Mouse (Mus musculus): ENCODE measurements at regions not wholly inside any gene's neighbourhood (a gene's known extent, or its start where the extent isn't known, plus 50 kb on each side); places are given as distances from the start of the nearest gene placed in this dataset.
"Not testable (repeated sequence)": the region's sequence is repeated elsewhere in the genome, so short reads cannot be mapped to it uniquely, and the experiment has no call there.

DNA sequence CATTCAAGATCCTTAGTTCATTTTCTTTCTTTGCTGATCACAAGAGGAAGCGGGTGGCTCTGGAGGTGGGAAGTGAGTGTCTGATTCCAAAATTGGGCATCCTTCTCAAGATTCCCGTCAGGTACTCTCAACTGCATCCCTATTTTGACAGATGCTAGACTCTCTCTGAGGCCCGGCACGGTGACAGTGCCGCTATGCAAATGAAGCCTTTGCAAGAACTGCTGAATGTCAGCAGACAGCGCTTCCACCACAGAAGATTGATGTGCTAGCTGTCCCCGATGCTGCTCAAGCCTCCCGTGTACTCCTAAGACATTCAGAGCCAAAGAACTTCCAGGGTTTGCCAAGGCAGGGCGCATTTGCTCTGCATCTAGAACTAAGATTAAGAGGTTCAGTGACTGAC lies 50.9 kb upstream of the Cpne4 start:
- no peak for DNase-seq

DNA sequence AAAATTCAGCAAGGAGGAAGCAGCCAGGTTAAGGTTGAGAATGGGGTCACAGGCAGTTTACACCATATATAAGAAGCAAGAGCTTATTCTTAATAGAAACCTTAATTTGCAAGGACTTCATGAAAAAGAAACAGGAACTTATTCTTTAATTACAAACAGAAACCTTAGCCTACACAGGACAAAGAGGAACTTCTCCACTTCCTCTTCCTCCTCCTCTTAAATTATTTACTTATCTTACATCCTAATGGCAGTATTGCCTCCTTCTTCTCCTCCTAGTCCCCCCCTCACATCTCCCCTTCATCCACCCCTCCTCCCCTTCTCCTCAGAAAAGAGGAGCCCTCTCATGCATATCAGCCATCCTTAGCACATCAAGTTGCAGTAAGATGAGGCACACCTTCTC lies 56.4 kb upstream of the Cpne4 start:
- DNase-seq, result no peak

DNA sequence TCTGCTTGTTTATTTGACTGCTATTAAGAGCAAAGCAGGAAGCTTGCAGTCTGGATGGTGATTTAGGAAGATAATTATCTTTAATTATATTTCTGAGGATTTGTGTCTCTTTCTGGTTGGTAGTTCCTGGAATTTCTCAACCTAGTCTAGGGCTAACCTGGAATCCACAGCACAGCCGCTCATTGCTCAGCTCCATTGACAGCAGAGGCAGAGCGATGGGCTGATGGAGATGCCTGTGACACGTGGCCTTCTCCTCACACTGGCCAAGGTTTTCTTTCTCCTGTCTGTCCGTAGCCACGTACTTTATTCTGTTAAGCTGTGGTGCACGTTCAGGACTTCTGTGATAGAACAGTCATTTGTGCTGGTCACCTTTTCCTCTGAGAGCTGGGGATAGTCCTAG lies 57.7 kb upstream of the Cpne4 start:
- DNase-seq, result no peak

DNA sequence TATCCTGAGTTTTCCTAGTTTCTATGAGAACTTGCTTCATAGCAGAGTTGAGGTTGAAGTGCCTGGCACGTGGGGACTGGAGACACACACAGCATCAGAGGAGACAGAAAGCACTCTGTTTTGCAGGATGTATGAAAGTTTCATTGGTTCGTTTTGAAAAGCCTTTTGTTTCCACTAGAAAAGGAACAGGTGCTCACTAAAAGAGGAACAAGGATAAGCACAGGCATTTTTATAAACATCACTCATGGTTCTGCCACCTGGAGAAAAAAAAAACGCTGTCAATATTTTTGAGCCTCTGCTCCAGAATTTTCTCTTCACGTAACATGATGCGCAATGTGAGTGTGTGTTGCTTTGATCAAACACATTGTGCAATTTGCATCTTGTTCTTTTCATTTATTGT lies 64.6 kb upstream of the Cpne4 start:
- no peak for DNase-seq

- DNase-seq, result no peak
These were observed 66.4 kb upstream of the Cpne4 start for GRCm38 (mm10) chr9:104480683-104481082.

DNA sequence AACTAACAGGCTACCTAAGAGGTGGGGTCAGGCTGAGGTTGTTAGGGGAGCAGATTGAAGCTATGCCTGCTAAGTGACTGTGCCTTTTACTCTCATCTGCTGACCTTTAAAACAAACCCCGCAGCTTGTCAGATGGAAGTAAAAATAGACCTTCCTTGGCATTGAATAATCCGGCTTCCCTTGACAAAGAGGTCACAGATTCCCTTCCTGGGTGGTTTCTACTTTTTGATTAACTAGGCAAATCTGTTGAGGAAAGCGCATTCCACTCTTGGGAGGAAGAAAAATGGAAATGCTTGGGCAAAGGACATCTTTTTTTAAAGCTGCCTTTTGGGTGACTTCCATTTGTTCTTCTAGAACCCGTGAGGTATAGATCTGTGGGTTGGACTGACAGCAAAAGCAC lies 72.3 kb upstream of the Cpne4 start:
- no peak for DNase-seq

- DNase-seq, result no peak
These were observed 79.8 kb upstream of the Cpne4 start for GRCm38 (mm10) chr9:104467238-104467637.

GRCm38 (mm10) chr9:104463701-104464100 lies 83.4 kb upstream of the Cpne4 start:
- DNase-seq, result no peak

DNA sequence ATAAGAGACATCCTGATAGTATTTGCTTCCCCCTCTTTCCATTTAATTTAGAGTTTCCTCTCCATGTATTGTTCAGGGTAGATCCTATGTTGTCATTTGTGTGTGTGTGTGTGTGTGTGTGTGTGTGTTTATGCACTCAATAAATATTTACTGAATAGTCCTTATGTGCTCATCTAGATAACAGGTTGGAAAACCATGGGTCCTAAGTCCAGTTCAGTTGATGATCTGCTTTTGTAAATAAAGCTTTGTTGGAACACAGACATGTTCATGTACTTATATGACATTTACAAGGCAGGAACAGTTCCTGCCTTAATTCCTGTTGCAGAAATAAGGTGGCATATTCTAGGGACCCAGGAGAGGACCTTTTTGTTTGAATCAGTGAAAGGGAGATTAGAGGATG lies 87.0 kb upstream of the Cpne4 start:
- no peak for DNase-seq

DNA sequence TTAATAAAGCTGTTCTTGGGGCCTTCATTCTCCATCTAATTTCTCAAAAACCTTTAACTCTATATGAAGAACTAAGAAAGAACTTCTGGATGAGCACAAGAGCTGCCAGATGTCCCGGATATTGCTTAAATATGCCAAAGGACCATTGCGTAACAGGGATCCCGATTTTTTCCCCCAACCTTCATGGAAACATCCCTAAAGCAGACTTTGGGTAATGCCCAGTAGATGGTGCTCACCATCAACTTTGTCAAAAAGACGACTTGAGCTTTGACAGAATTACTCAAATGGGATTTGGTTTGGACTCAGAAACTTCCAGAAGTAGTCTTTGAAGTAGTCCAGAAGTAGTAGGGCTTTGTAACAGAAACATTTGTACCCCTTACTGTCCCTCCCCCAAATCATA lies 89.5 kb upstream of the Cpne4 start:
- no peak for DNase-seq

DNA sequence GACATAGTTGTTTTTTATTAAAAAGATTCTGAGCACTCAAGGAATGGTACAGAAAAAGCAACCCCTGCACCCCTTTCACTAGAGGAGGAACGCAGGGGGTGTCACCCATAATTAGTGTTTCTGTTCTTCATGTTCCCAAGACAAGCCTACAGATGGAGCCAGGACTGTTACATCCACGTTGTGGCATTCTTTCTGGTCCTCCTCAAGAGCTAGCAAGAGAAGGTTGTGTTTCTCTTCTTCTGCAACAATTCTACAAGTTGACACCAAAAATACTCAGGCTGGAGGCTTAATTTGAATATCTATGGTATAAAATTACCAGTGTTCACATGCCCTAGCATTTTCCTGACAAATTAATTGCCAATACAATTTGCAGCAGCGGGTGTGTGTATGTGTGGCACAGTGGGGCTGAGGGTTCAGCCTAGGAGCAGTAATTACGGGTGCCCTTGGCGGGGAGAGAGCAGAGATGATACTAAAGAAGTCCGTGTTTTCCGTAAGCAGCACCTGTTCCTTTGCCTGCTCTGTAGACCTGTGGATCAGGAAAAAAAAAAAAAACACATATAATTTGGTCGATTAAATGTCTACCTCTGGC lies 98.4 kb upstream of the Cpne4 start:
- DNase-seq, result no peak

GRCm38 (mm10) chr9:104444906-104445305 lies 102.2 kb upstream of the Cpne4 start:
- peak; percentile 50 for DNase-seq

DNA sequence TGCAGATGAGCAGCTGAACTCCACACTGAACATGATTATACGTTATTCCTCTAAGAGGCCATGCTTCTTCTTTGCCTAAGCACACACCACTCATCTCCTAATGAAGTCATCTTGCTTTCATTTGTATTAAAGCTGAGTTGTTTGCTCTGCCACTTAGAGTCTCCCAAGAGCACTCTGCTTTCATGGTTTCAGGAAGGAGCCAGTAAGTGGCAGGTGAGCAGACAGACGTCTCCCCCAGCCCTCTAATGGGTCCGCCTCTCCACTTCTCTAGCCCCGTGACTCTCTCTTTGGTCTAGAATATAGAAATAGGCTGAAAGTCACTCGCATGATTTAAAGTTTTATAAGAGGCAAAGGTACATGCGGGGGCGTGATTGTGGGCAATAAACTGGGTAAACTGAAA lies 103.8 kb upstream of the Cpne4 start:
- no peak for DNase-seq

DNA sequence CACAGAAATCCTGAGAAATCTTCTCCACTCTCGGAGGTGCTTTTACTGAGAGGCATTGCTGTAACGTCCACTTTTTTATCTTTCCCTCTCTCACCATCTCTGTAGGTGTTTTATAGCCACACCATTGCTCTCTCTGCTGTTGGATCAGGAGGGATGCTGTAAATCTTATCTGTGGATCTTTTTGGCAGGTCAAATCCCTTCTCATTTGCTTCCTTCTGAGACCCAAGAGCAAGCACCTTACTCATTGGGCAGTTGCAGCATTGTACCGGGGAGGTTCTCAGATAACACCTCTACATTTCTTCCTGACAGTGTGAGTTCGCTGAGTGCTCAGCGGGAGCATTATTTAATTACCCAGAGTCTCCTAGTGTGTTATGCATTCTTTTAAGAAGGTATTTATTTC lies 75.5 kb upstream of the Acpp start:
- no peak for DNase-seq

DNA sequence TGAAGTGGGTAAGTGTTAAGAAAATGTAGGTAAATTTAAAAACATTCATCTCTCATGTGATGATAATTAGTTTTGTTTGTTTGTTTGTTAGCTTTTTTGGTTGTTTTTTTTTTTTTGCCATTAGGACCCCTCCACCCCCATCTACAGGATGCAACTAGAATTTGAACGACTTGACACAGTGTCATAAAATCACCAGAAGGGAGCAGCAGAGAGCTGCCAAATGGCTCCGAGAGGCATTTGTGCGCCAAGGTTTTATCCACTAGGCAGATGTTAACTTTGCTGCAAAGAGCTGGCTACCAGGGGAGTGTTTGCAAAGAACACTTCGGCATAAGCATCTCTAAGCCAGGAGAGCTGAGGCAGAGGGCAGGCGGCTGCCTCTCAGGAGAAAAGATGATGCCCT lies 72.7 kb upstream of the Acpp start:
- DNase-seq, result peak; percentile 35

DNA sequence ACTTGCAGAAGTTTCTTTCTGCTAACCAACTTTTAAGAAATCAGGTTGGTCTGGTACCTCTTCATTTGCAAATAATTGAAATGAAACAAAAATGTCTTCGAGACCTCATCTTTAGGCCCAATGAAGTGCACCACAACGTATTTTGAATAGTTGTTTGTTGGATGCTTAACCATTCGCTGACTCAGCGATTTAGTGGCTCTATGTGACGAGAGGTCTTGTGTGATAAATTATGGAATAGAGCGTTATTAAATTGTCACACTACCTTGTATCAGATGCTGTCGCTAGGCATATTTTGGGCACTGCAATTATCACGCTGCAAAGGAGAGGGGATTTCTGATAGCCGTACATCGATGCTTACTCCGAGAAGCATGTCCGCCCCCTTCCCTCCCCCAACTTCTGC lies 71.8 kb upstream of the Acpp start:
- no peak for DNase-seq

GRCm38 (mm10) chr9:104408571-104409294 lies 71.2 kb upstream of the Acpp start:
- DNase-seq, result peak; percentile 65

- no peak for DNase-seq
These were observed 70.2 kb upstream of the Acpp start for GRCm38 (mm10) chr9:104407559-104408376.

DNA sequence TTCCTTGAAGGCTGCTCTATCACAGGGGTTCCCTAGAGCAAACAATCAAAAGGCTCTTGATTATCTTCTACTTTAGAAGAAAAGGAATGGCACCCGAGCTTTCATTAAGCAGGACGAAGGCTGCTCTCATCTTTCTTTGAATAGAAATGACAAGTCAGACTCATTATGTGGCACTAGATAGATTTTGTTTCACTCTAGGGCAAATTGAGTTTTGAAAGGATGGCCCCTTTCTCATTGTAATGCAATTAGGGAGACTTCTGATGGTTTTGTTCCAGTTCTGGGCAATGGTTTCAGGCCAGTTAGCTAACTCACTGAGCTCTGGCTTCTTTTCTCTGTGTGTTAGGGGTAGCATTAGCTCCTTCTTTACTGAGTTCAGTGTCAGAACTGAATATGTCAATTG lies 69.5 kb upstream of the Acpp start:
- no peak for DNase-seq

DNA sequence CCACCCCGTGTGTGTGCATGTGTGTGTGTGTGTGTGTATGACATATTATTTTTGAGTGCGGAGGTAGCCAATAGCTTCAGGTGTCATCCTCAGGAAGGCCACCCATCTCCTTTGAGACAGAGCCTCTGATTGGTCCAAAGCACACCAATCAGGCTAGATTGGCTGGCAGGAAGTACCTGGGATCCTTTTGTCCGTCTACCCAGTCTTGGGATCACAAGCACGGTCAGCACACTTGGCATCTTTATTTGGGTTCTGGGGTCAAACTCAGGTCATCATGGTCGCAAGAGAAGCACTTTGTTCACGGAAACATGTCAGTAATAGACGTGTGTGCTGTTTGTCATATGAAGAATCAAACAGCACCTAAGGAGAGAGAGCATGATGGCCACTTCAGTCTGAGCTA lies 68.9 kb upstream of the Acpp start:
- no peak for DNase-seq

- no peak for DNase-seq
These were observed 66.3 kb upstream of the Acpp start for GRCm38 (mm10) chr9:104403863-104404262.

DNA sequence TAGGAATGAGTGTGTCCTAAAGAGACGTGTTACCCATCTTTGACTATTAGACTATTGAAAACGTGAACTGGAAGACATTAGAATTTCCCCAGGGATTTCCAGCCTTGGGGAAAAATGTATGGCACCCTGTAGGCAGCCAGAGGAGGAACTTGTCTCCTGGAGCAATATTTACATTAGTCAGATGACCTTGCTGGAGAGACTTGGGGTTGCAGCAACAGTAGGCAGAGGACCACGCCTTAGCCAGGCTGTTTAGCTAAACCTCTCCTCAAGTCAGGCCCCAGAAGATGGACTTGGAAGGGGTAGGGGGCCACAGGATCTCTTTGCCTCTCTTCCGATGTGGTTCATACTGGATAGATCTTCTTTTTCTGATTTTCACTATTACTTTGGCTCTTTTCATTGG lies 64.1 kb upstream of the Acpp start:
- no peak for DNase-seq

DNA sequence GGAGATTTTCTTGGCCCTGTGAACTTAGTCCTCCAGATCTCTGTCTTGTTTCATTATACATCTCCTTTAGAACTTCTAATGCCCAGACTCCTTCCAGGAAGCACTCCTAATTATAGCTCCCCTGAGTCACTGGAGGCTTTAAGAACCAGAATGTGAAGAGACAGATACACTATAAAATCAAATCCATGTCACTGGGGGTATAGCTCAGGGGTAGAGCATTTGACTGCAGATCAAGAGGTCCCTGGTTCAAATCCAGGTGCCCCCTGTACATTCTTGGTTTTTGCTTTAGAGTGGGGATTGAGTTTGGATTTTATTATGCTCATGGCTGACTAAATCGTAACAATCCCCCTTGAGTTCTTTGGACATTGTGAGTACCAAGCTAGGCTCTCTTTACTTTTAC lies 62.4 kb upstream of the Acpp start:
- no peak for DNase-seq

GRCm38 (mm10) chr9:104398484-104398883 lies 60.9 kb upstream of the Acpp start:
- not testable (repeated sequence) for DNase-seq

All from right cerebral cortex, postnatal 14 days (tissue).